Mouse (Mus musculus): Measurements from ENCODE around the gene Hbp1. TPM values are rescaled to one million over a fixed set of nuclear protein-coding genes. Genes with fewer than 3 reads are reported as not detected.

Hbp1 gene
- polyA plus RNA-seq, 1 experiment from 2014 or later: 66.7 TPM

DNA sequence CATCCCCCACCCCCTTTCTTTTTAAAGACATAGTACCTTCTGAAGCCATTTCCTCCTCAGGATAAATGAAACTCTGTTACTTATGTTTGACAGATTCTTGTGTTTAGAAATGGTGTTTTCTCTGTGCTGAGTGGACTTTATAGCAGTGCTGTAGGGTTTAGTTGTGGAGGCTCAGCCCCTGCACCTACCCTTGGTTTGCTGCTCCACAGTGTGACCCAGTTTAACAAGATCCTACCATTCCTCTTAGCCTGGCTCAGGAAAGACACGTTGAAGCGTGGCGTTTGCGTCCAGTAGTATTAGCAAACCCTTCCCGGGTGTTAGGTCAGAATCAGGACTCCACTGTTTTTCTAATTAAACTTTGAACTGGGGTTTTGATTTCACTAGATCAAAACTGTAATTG lies 54.0 kb downstream of the Hbp1 start:
- Histone ChIP-seq H3K9ac (no peak overlapping the region), H3K4me2 (no peak overlapping the region), H3K36me3 (peaks cover 3% of the 10 kb centered on the region; the same call in 1 of the 2 replicates), H3K27me3 (no peaks in the 10 kb centered on the region), H3K4me3 (no peak overlapping the region), H3K9me3 (no peaks in the 10 kb centered on the region), H3K4me1 (replicated peaks) (peaks cover 32% of the 10 kb centered on the region), H3K27ac (peak overlapping the region; percentile 70)
- peak; percentile 47 for ATAC-seq (ENCODE audit: low FRiP score)
- WGBS: 22% methylated on average over 5 of the region's 5 CpGs

DNA sequence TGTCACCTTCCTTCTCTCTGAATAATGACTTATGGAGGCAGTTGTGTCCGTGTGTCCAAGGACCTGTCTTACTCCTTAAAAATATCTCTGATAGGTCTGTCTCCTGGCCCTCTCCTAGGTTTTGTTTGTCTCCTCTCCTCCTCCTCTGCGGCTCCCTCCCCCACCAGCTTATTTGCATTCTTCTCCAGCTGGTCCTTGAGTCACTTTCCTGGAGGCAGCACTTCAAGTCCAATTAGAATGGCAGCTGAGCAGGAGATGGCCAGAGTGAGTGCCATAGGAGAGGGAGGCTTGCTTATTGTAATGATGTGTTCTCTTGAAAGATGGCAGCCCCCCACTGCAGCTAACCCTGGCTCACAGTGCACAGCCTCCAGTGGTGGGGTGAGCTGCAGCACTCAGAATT lies 54.4 kb downstream of the Hbp1 start:
- 5% methylated on average over 2 of the region's 2 CpGs for WGBS
- H3K4me3 ChIP-seq: no peak overlapping the region
- H3K4me1 ChIP-seq (replicated peaks): peaks cover 32% of the 10 kb centered on the region
- peak; percentile 74 for ATAC-seq (ENCODE audit: low FRiP score)
- no peak overlapping the region for H3K9ac ChIP-seq
- H3K4me2 ChIP-seq: no peak overlapping the region
- H3K9me3 ChIP-seq: no peaks in the 10 kb centered on the region
- peaks cover 3% of the 10 kb centered on the region; the same call in 1 of the 2 replicates for H3K36me3 ChIP-seq
- H3K27ac ChIP-seq: peak overlapping the region; percentile 70
- no peaks in the 10 kb centered on the region for H3K27me3 ChIP-seq

DNA sequence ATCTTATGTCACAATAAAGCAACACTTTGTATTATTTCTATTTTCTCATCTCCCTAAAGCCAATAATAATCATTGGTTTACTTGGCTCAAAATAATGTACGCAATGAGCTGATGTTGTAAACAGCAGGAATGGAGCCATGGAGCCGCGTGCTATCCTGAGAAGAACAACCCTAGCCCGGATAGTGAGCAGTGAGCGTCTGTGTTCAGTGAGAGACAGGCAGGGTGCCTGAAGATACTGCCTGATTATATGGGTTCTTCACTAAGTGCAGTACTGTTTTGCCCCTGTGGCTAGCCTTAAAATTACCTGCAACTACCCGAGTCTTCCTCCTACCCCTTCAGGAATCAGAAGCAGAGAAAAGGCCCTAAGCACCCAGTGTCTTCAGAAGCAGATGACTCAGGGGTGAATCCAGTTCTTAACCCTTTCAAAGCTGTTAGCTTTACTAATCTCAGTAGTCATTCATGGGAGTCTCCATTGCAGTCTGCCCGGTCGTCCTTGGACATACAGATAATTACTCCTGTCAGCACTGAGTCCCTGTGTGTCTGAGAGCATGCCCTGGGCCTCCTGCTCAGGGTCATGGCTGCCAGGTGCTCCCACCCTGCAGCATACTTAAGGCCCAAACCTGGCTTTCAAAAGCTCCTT lies 55.1 kb downstream of the Hbp1 start:
- ATAC-seq (ENCODE audit: low FRiP score): 0 out of 2 replicates have a peak, but pooled peaks have one; percentile 55
- WGBS: 35% methylated on average over 8 of the region's 8 CpGs
- H3K9me3 ChIP-seq: no peaks in the 10 kb centered on the region

DNA sequence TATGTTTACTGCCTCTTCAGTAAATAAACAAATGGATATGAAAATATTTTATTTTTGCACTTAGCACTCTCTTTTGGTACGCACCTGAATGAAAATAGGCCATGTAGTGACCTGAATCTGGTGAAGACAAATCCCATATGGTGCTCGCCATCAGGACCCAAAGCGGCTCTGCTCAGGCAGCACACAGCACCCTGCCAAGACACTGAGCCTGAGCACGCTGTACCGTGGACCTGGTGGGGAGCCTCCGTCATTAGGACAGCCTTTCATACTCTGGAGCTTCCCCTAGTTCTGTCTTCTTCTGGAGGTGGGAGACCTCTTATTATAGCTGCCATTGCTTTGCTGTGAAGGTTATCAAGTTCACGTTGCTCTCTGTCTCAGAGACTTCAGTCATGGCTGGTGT lies 57.6 kb downstream of the Hbp1 start:
- WGBS: 87% methylated on average over 7 of the region's 7 CpGs
- Histone ChIP-seq H3K27me3 (no peaks in the 10 kb centered on the region), H3K27ac (no peak overlapping the region), H3K4me3 (no peak overlapping the region), H3K4me1 (replicated peaks) (peaks cover 36% of the 10 kb centered on the region), H3K36me3 (peaks cover 3% of the 10 kb centered on the region; the same call in 1 of the 2 replicates), H3K4me2 (no peak overlapping the region), H3K9ac (no peak overlapping the region), H3K9me3 (no peaks in the 10 kb centered on the region)
- ATAC-seq (ENCODE audit: low FRiP score): no peak

More for the DNA sequence above, 55.1 kb downstream of the Hbp1 start:
- Histone ChIP-seq H3K36me3 (peaks cover 3% of the 10 kb centered on the region; the same call in 1 of the 2 replicates), H3K4me2 (no peak overlapping the region), H3K4me3 (no peak overlapping the region), H3K4me1 (replicated peaks) (peaks cover 35% of the 10 kb centered on the region), H3K27ac (peak overlapping the region; percentile 70), H3K27me3 (no peaks in the 10 kb centered on the region), H3K9ac (no peak overlapping the region)

DNA sequence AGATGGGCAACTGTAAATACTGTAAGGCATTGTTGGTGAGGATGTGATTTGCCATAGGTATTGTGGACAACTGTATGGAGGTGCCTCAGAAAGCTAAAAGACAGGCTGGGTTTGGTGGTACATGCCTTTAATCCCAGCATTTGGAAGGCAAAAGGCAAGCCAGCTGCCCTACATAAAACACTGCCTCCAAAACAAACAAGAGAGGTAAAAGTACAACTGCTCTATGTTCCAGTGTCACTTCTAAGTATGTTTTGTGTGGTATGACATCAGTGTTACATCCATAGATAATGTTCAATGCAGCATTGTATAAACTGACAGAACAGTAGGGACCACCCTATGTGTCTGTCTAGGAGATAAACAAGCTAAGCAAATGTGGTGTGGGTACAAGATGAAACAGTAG lies 58.3 kb downstream of the Hbp1 start:
- Histone ChIP-seq H3K9ac (no peak overlapping the region), H3K27me3 (no peaks in the 10 kb centered on the region), H3K4me2 (no peak overlapping the region), H3K36me3 (peaks cover 7% of the 10 kb centered on the region; the same call in 1 of the 2 replicates), H3K4me1 (replicated peaks) (peaks cover 30% of the 10 kb centered on the region), H3K4me3 (no peak overlapping the region), H3K9me3 (no peaks in the 10 kb centered on the region), H3K27ac (no peak overlapping the region)
- no peak for ATAC-seq (ENCODE audit: low FRiP score)

DNA sequence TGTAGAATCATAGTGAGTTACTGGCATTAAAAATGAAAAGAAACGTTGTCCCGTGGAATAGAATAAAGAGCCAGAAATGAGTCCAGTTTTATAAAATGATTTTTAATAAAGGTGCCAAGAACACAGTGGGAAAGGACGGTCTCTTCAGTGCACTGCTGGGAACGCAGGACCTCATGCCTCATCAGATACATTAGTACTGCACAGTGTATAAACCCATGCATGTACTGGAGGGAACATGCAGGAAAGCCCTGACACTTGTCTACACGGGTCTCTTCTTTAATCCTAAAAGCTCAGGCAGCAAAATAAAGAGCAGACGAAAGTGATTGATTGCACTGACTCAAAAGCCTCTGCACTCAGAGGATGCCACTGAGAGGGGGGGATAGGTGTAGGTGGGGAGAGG lies 59.6 kb downstream of the Hbp1 start:
- WGBS: 49% methylated on average over 6 of the region's 6 CpGs
- Histone ChIP-seq H3K4me3 (no peak overlapping the region), H3K4me1 (replicated peaks) (peaks cover 16% of the 10 kb centered on the region), H3K9me3 (no peaks in the 10 kb centered on the region), H3K4me2 (no peak overlapping the region), H3K27ac (no peak overlapping the region), H3K36me3 (peaks cover 18% of the 10 kb centered on the region), H3K27me3 (no peaks in the 10 kb centered on the region), H3K9ac (no peak overlapping the region; the same call in 1 of the 2 replicates)
- ATAC-seq (ENCODE audit: low FRiP score): no peak

DNA sequence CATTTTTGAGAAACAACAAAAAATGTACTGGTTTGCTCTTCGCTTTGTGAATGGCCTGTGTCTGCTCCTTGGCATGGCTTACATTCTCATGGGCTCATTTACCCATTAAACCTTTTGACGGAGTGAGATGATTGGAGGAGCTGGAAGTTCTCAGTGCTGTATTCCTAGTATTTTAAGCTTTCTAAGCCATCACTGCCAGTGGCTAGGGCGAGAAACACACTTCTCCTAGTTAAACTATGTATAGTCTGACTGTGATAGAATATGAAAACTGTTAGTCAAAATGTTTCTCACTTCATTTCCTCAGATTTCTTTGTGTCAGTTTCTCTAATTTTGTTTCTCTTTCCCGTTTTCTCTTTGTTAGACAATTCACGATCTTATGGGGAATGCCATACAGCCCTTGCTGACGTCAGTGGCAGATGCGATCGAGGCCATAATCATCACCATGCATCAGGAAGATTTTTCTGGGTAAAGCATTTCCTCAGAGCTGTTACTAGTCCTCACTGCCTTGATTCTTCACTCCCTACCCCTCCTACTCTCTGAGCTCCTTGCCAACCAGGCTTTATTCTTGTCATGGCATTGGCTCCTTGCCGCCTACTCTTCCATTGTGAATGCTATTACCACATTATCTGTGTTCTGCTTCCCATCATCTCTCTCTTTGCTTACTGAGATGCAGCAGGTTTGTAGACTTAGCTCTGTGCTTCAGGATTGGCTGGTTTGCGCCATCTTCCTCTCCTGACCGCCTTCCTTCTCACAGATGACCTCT lies 64.3 kb downstream of the Hbp1 start:
- Histone ChIP-seq H3K4me2 (no peak overlapping the region), H3K36me3 (peaks cover 14% of the 10 kb centered on the region), H3K27ac (no peak overlapping the region), H3K9me3 (no peaks in the 10 kb centered on the region), H3K4me3 (no peak overlapping the region), H3K9ac (no peak overlapping the region), H3K4me1 (replicated peaks) (peaks cover 4% of the 10 kb centered on the region), H3K27me3 (no peaks in the 10 kb centered on the region)
- 95% methylated on average over 11 of the region's 11 CpGs for WGBS
- ATAC-seq (ENCODE audit: low FRiP score): no peak

DNA sequence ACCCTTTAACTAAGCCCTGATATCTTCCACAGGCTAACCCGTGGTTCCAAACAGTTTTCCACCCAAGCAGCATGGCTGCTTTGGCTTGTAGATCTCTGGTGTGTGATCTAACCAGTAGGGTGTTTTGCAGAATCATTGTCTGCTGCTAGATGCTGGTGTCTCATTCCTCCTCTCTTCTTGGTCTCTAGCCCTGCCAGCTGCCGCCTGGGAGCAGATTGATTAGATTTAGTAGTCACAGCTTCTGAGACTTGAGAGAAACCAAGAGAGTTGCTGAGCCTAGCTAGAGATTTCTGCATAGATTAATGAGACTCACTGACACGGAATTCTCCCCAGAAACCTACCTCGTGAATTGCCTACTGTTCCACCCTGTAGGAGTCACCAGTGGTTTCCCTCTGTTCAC lies 65.3 kb downstream of the Hbp1 start:
- Histone ChIP-seq H3K27me3 (no peaks in the 10 kb centered on the region), H3K4me1 (replicated peaks) (no peaks in the 10 kb centered on the region), H3K27ac (no peak overlapping the region), H3K9me3 (no peaks in the 10 kb centered on the region), H3K4me3 (no peak overlapping the region), H3K9ac (no peak overlapping the region), H3K36me3 (peaks cover 14% of the 10 kb centered on the region), H3K4me2 (no peak overlapping the region)
- ATAC-seq (ENCODE audit: low FRiP score): no peak
- 93% methylated on average over 4 of the region's 4 CpGs for WGBS

DNA sequence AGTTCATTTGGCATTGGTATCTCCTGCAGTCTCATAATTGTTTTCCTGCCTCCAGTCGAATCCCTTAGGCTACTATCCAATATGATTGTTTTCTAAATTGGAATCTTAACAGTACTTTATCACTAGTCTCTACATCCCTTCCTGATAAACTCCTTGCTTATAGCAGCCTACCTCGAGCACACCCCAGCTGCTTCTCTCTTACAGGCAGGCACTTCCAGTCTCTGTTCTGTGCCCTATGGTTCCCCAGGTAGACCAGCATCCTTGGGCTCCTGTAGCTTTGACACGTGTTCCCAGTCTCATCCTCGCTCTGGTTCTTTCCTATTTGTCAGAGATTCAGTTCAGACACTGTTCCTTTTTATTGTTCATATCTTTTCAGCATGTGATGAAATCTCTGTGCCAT lies 66.0 kb downstream of the Hbp1 start:
- WGBS: 85% methylated on average over 4 of the region's 4 CpGs
- H3K27me3 ChIP-seq: no peaks in the 10 kb centered on the region

DNA sequence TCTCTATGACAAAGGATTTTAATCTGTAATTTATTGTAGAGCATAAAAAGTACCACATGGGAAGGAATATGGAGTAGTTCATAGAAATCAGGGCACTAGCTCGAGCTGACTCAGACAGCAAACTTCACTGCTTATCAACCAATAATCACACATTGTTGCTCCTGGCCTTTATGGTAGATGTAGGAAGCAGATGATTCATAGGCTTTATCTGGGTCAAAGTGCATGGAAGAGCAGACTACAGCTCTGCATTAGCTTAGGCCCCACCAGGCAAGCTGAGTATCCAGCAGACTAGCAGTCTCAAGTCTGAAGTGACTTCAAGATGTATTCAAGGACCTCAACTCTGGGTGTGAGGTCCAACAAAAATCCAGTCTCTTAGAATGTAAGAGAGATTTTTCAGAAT lies 67.6 kb downstream of the Hbp1 start:
- Histone ChIP-seq H3K4me3 (no peak overlapping the region), H3K4me1 (replicated peaks) (no peaks in the 10 kb centered on the region), H3K27ac (0 out of 2 replicates have a peak overlapping the region, but pooled peaks have one; percentile 0), H3K36me3 (peaks cover 14% of the 10 kb centered on the region), H3K9ac (no peak overlapping the region), H3K4me2 (no peak overlapping the region), H3K27me3 (no peaks in the 10 kb centered on the region), H3K9me3 (no peaks in the 10 kb centered on the region)
- ATAC-seq (ENCODE audit: low FRiP score): no peak
- WGBS: 77% methylated on average over 1 of the region's 1 CpGs

More for the DNA sequence above, 66.0 kb downstream of the Hbp1 start:
- H3K9ac ChIP-seq: no peak overlapping the region
- H3K4me3 ChIP-seq: no peak overlapping the region
- H3K4me2 ChIP-seq: no peak overlapping the region
- peaks cover 14% of the 10 kb centered on the region for H3K36me3 ChIP-seq
- no peaks in the 10 kb centered on the region for H3K9me3 ChIP-seq
- no peaks in the 10 kb centered on the region for H3K4me1 ChIP-seq (replicated peaks)
- no peak for ATAC-seq (ENCODE audit: low FRiP score)
- H3K27ac ChIP-seq: no peak overlapping the region

DNA sequence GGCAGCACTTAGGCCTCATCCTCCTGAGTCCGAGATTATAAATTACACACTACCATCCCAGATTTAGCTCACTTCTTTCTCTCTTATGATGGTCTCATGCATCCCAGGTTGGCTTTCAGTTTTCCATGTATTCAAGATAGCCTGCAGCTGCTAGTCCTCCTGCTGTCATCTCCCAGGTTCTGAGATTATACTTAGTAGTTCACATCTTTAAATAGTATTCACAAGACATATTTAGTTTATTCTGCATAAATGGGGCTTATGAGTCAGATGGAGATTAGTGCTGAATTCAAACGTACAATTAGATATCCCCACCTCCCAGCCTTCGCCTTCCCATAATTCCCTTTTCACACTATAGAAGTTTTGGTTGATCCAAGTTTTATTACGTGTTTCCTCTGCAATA lies 73.6 kb downstream of the Hbp1 start:
- 94% methylated on average over 4 of the region's 4 CpGs for WGBS
- Histone ChIP-seq H3K9ac (no peak overlapping the region), H3K27me3 (no peaks in the 10 kb centered on the region), H3K36me3 (no peaks in the 10 kb centered on the region), H3K27ac (no peak overlapping the region), H3K4me2 (no peak overlapping the region), H3K4me1 (replicated peaks) (no peaks in the 10 kb centered on the region), H3K9me3 (no peaks in the 10 kb centered on the region), H3K4me3 (no peak overlapping the region)
- ATAC-seq (ENCODE audit: low FRiP score): no peak

Measured in hindbrain, embryonic 13.5 days (tissue).